Mouse (Mus musculus) neural tube, embryonic 12.5 days (tissue): ENCODE results near the gene Pitpnb. TPM values are rescaled to one million over a fixed set of nuclear protein-coding genes. Genes with fewer than 3 reads are reported as not detected.
A peak's percentile ranks its signal among the peaks of the same experiment; 100 is the strongest.

Source experiments
- ATAC-seq: fragments of 200-750 bp; cut with Nextera tagmentation; 2 replicates; pipeline ENCODE4 v1.8.0; 2017; ENCODE audit warnings: low read depth, mild to moderate bottlenecking, moderate TSS enrichment, moderate library complexity; ENCODE audit not compliant: low FRiP score
- H3K27ac ChIP-seq: fragments of 300-500 bp; sonication (generic); 2 replicates; pipeline ENCODE4 v1.5.1; 2016
- H3K27me3 ChIP-seq: fragments of 300-500 bp; sonication (generic); replicated peaks from 2 replicates; pipeline ENCODE4 v1.6.1; 2016; ENCODE audit warnings: mild to moderate bottlenecking
- H3K36me3 ChIP-seq: fragments of 300-500 bp; sonication (generic); 2 replicates; pipeline ENCODE4 v1.6.1; 2016; ENCODE audit warnings: mild to moderate bottlenecking
- H3K4me1 ChIP-seq: fragments of 300-500 bp; sonication (generic); 2 replicates; pipeline ENCODE4 v1.6.1; 2016
- H3K4me2 ChIP-seq: fragments of 300-500 bp; sonication (generic); replicated peaks from 2 replicates; pipeline ENCODE4 v1.6.1; 2016; ENCODE audit warnings: mild to moderate bottlenecking
- H3K4me3 ChIP-seq: fragments of 300-500 bp; sonication (generic); 2 replicates; pipeline ENCODE4 v1.5.1; 2016
- H3K9ac ChIP-seq: fragments of 300-500 bp; sonication (generic); 2 replicates; pipeline ENCODE4 v1.6.1; 2016; ENCODE audit warnings: mild to moderate bottlenecking
- H3K9me3 ChIP-seq: fragments of 300-500 bp; sonication (generic); 2 replicates; pipeline ENCODE4 v1.6.1; 2016; ENCODE audit warnings: mild to moderate bottlenecking
- WGBS: fragments of 180-500 bp; shearing (Covaris S2); methylation state at CpG from one replicate; pipeline ENCODE4 v1.1.7; 2016; 5-methylcytosine and 5-hydroxymethylcytosine counted together
- polyA plus RNA-seq: library from polyadenylated mRNA; unstranded; fragments of >200 nt; fragmentation: Nextera tagmentation; extraction: Ambion mirVana; gene quantifications from 2 replicates; pipeline ENCODE4 v1.2.1, GENCODE M21; 2016

Pitpnb gene
- polyA plus RNA-seq, 1 experiment from 2014 or later: 106 TPM

GRCm38 (mm10) chr5:111431007-111431730, 100.6 kb downstream of the Pitpnb start:
- H3K9ac ChIP-seq: no peak overlapping the region
- WGBS: 63% methylated on average over 11 of the region's 11 CpGs
- no peak for ATAC-seq
- H3K4me2 ChIP-seq: 0 out of 2 replicates have a peak overlapping the region, but pooled peaks have one; percentile 4
- H3K4me3 ChIP-seq: no peak overlapping the region
- H3K36me3 ChIP-seq: 0 out of 2 replicates have a peak, but pooled peaks cover 4% of the 10 kb centered on the region
- no peaks in the 10 kb centered on the region; the same call in 1 of the 2 replicates for H3K27me3 ChIP-seq
- no peak overlapping the region for H3K27ac ChIP-seq
- H3K9me3 ChIP-seq: no peaks in the 10 kb centered on the region
- H3K4me1 ChIP-seq: peaks cover 96% of the 10 kb centered on the region

- H3K4me1 ChIP-seq: peaks cover 93% of the 10 kb centered on the region
- H3K9me3 ChIP-seq: no peaks in the 10 kb centered on the region
- H3K27ac ChIP-seq: no peak overlapping the region
- no peak overlapping the region for H3K4me2 ChIP-seq
- no peak overlapping the region for H3K4me3 ChIP-seq
- WGBS: 33% methylated on average over 5 of the region's 5 CpGs
- no peak for ATAC-seq
- H3K27me3 ChIP-seq: no peaks in the 10 kb centered on the region; the same call in 1 of the 2 replicates
- H3K9ac ChIP-seq: no peak overlapping the region
- 0 out of 2 replicates have a peak, but pooled peaks cover 3% of the 10 kb centered on the region for H3K36me3 ChIP-seq
Observed at GRCm38 (mm10) chr5:111432842-111433241, 102.3 kb downstream of the Pitpnb start.

- WGBS: 20% methylated on average over 16 of the region's 16 CpGs
- H3K9me3 ChIP-seq: no peaks in the 10 kb centered on the region
- peaks cover 78% of the 10 kb centered on the region for H3K4me1 ChIP-seq
- peak overlapping the region; percentile 27 for H3K4me2 ChIP-seq
- no peak overlapping the region for H3K4me3 ChIP-seq
- no peak overlapping the region for H3K9ac ChIP-seq
- H3K27me3 ChIP-seq: no peaks in the 10 kb centered on the region; the same call in 1 of the 2 replicates
- peaks cover 8% of the 10 kb centered on the region for H3K36me3 ChIP-seq
- no peak overlapping the region for H3K27ac ChIP-seq
- peak; percentile 76 for ATAC-seq
Observed at GRCm38 (mm10) chr5:111434342-111434842, 103.8 kb downstream of the Pitpnb start.

- Histone ChIP-seq H3K4me3 (no peak overlapping the region), H3K9me3 (no peaks in the 10 kb centered on the region), H3K27me3 (no peaks in the 10 kb centered on the region; the same call in 1 of the 2 replicates), H3K4me2 (no peak overlapping the region), H3K9ac (no peak overlapping the region), H3K36me3 (peaks cover 12% of the 10 kb centered on the region), H3K27ac (no peak overlapping the region), H3K4me1 (peaks cover 61% of the 10 kb centered on the region)
- no peak for ATAC-seq
- WGBS: 93% methylated on average over 7 of the region's 7 CpGs
Observed at GRCm38 (mm10) chr5:111436260-111436659, 105.7 kb downstream of the Pitpnb start.

- no peak for ATAC-seq
- Histone ChIP-seq H3K9me3 (no peaks in the 10 kb centered on the region), H3K4me1 (peaks cover 55% of the 10 kb centered on the region), H3K4me2 (no peak overlapping the region), H3K27me3 (no peaks in the 10 kb centered on the region; the same call in 1 of the 2 replicates), H3K9ac (no peak overlapping the region), H3K36me3 (peaks cover 14% of the 10 kb centered on the region), H3K4me3 (no peak overlapping the region), H3K27ac (no peak overlapping the region)
- 63% methylated on average over 7 of the region's 7 CpGs for WGBS
Observed at GRCm38 (mm10) chr5:111437205-111437604, 106.6 kb downstream of the Pitpnb start.

Other genes with a start within 250 kb of the Pitpnb start
- gene Mn1, start 86.6 kb downstream of the Pitpnb start, polyA plus RNA-seq: 25.8 and 29.9 TPM in 2 replicates